Mouse (Mus musculus) forebrain, embryonic 14.5 days (tissue): Measurements from ENCODE around the gene Tuba3a. TPM values are rescaled to one million over a fixed set of nuclear protein-coding genes. Genes with fewer than 3 reads are reported as not detected.

ENCODE experiments used
- ATAC-seq: fragments of 200-750 bp; cut with Nextera tagmentation; 2 replicates; pipeline ENCODE4 v1.8.0; 2017; ENCODE audit warnings: mild to moderate bottlenecking, moderate library complexity
- DNase-seq: peaks from one replicate; pipeline ENCODE4 v3.0.0-alpha.2; 2015; ENCODE audit warnings: low spot score
- H3K27ac ChIP-seq: fragments of 300-500 bp; sonication (generic); 2 replicates; pipeline ENCODE4 v1.5.1; 2014; ENCODE audit warnings: low read depth, mild to moderate bottlenecking, control low read depth, low read length, moderate library complexity
- H3K27me3 ChIP-seq: fragments of 300-500 bp; sonication (generic); replicated peaks from 2 replicates; pipeline ENCODE4 v1.6.1; 2014; ENCODE audit warnings: low read length, control low read depth, mixed read lengths; ENCODE audit not compliant: control insufficient read depth, insufficient read depth
- H3K36me3 ChIP-seq: fragments of 300-500 bp; sonication (generic); 2 replicates; pipeline ENCODE4 v1.6.1; 2014; ENCODE audit warnings: low read length, control low read depth; ENCODE audit not compliant: control insufficient read depth, insufficient read depth
- H3K4me1 ChIP-seq: fragments of 300-500 bp; sonication (generic); 2 replicates; pipeline ENCODE4 v1.6.1; 2014; ENCODE audit warnings: antibody characterized with exemption, low read length, control low read depth; ENCODE audit not compliant: control insufficient read depth, insufficient read depth
- H3K4me2 ChIP-seq: fragments of 300-500 bp; sonication (generic); 2 replicates; pipeline ENCODE4 v1.6.1; 2014; ENCODE audit warnings: mild to moderate bottlenecking, control low read depth, low read length
- H3K4me3 ChIP-seq: fragments of 300-500 bp; sonication (generic); 2 replicates; pipeline ENCODE4 v1.5.1; 2014; ENCODE audit warnings: low read depth, low read length, control low read depth
- H3K9ac ChIP-seq: fragments of 300-500 bp; sonication (generic); 2 replicates; pipeline ENCODE4 v1.6.1; 2014; ENCODE audit warnings: mild to moderate bottlenecking, low read length, control low read depth, moderate library complexity
- H3K9me3 ChIP-seq: fragments of 300-500 bp; sonication (generic); replicated peaks from 2 replicates; pipeline ENCODE4 v1.6.1; 2016; ENCODE audit warnings: low read length, control low read depth, mixed read lengths; ENCODE audit not compliant: control insufficient read depth
- WGBS: fragments of 180-500 bp; shearing (Covaris S2); extraction: QIAGEN DNeasy Blood & Tissue Kit; methylation state at CpG from one replicate; pipeline ENCODE4 v1.1.7; 2014; 5-methylcytosine and 5-hydroxymethylcytosine counted together
- polyA plus RNA-seq: library from polyadenylated mRNA; unstranded; fragments of >200 nt; fragmentation: Nextera tagmentation; extraction: Ambion mirVana; gene quantifications from 2 replicates; pipeline ENCODE4 v1.2.1, GENCODE M21; 2014

The Tuba3a gene
- polyA plus RNA-seq, 1 experiment from 2014 or later, result 0.15 TPM

GRCm38 (mm10) chr6:125244551-125244950, 41.3 kb downstream of the Tuba3a start:
- no peak for ATAC-seq
- Histone ChIP-seq H3K27ac (no peak overlapping the region), H3K36me3 (no peaks in the 10 kb centered on the region), H3K27me3 (no peaks in the 10 kb centered on the region), H3K4me2 (no peak overlapping the region), H3K4me1 (no peaks in the 10 kb centered on the region), H3K9me3 (no peaks in the 10 kb centered on the region), H3K9ac (no peak overlapping the region), H3K4me3 (no peak overlapping the region)
- WGBS, result 39% methylated on average over 1 of the region's 1 CpGs
- DNase-seq, result no peak

- Histone ChIP-seq H3K9ac (no peak overlapping the region), H3K4me3 (no peak overlapping the region), H3K4me2 (no peak overlapping the region), H3K9me3 (no peaks in the 10 kb centered on the region), H3K27me3 (no peaks in the 10 kb centered on the region), H3K36me3 (no peaks in the 10 kb centered on the region), H3K27ac (no peak overlapping the region), H3K4me1 (no peaks in the 10 kb centered on the region)
- DNase-seq, result no peak
- ATAC-seq, result no peak
- 86% methylated on average over 8 of the region's 8 CpGs for WGBS
Observed at GRCm38 (mm10) chr6:125241566-125241965, 44.3 kb downstream of the Tuba3a start.

GRCm38 (mm10) chr6:125240617-125241016, 45.2 kb downstream of the Tuba3a start:
- H3K4me3 ChIP-seq, result no peak overlapping the region
- H3K27ac ChIP-seq, result no peak overlapping the region
- no peaks in the 10 kb centered on the region for H3K9me3 ChIP-seq
- WGBS, result 90% methylated on average over 5 of the region's 5 CpGs
- H3K27me3 ChIP-seq, result no peaks in the 10 kb centered on the region
- H3K36me3 ChIP-seq, result no peaks in the 10 kb centered on the region
- no peak overlapping the region for H3K9ac ChIP-seq
- H3K4me1 ChIP-seq, result no peaks in the 10 kb centered on the region
- no peak overlapping the region for H3K4me2 ChIP-seq
- ATAC-seq, result no peak
- no peak for DNase-seq

- H3K9me3 ChIP-seq, result no peaks in the 10 kb centered on the region
- H3K4me1 ChIP-seq, result no peaks in the 10 kb centered on the region
- ATAC-seq (no peak), DNase-seq (no peak)
- no peak overlapping the region for H3K27ac ChIP-seq
- H3K9ac ChIP-seq, result no peak overlapping the region
- H3K36me3 ChIP-seq, result no peaks in the 10 kb centered on the region
- no peak overlapping the region for H3K4me2 ChIP-seq
- no peaks in the 10 kb centered on the region for H3K27me3 ChIP-seq
- 96% methylated on average over 5 of the region's 5 CpGs for WGBS
- H3K4me3 ChIP-seq, result no peak overlapping the region
Observed at GRCm38 (mm10) chr6:125239547-125239946, 46.3 kb downstream of the Tuba3a start.

GRCm38 (mm10) chr6:125238396-125238795, 47.4 kb downstream of the Tuba3a start:
- Histone ChIP-seq H3K4me1 (no peaks in the 10 kb centered on the region), H3K4me3 (no peak overlapping the region), H3K27me3 (no peaks in the 10 kb centered on the region), H3K9me3 (no peaks in the 10 kb centered on the region), H3K27ac (no peak overlapping the region), H3K9ac (no peak overlapping the region), H3K4me2 (no peak overlapping the region), H3K36me3 (no peaks in the 10 kb centered on the region)
- WGBS, result 86% methylated on average over 6 of the region's 6 CpGs
- ATAC-seq (no peak), DNase-seq (no peak)

GRCm38 (mm10) chr6:125237421-125237820, 48.4 kb downstream of the Tuba3a start:
- DNase-seq (no peak), ATAC-seq (no peak)
- Histone ChIP-seq H3K36me3 (no peaks in the 10 kb centered on the region), H3K27me3 (no peaks in the 10 kb centered on the region), H3K27ac (no peak overlapping the region), H3K4me3 (no peak overlapping the region), H3K9ac (no peak overlapping the region), H3K4me1 (no peaks in the 10 kb centered on the region), H3K9me3 (no peaks in the 10 kb centered on the region), H3K4me2 (no peak overlapping the region)
- 93% methylated on average over 4 of the region's 4 CpGs for WGBS

GRCm38 (mm10) chr6:125236782-125237181, 49.1 kb downstream of the Tuba3a start, which contains the start of gene Cd27:
Gene Cd27, minus strand, starts transcription at chr6:125237010.
- H3K36me3 ChIP-seq, result no peaks in the 10 kb centered on the region
- 20% methylated on average over 6 of the region's 6 CpGs for WGBS
- no peak within 1 kb of the TSS for H3K4me3 ChIP-seq
- H3K9ac ChIP-seq, result no peak within 1 kb of the TSS
- no peaks in the 10 kb centered on the region for H3K27me3 ChIP-seq
- no peaks in the 10 kb centered on the region for H3K9me3 ChIP-seq
- no peak within 1 kb of the TSS for H3K4me2 ChIP-seq
- no peaks in the 10 kb centered on the region for H3K4me1 ChIP-seq
- DNase-seq (no peak), ATAC-seq (no peak)
- no peak within 1 kb of the TSS for H3K27ac ChIP-seq

GRCm38 (mm10) chr6:125236341-125236740, 49.5 kb downstream of the Tuba3a start:
- no peaks in the 10 kb centered on the region for H3K27me3 ChIP-seq
- no peak for ATAC-seq
- no peaks in the 10 kb centered on the region for H3K9me3 ChIP-seq
- no peak overlapping the region for H3K9ac ChIP-seq
- H3K4me1 ChIP-seq, result no peaks in the 10 kb centered on the region
- H3K4me3 ChIP-seq, result no peak overlapping the region
- H3K36me3 ChIP-seq, result no peaks in the 10 kb centered on the region
- no peak overlapping the region for H3K27ac ChIP-seq
- H3K4me2 ChIP-seq, result no peak overlapping the region
- DNase-seq, result no peak
- 47% methylated on average over 6 of the region's 6 CpGs for WGBS

GRCm38 (mm10) chr6:125234520-125234828, 51.4 kb downstream of the Tuba3a start:
- Histone ChIP-seq H3K27me3 (no peaks in the 10 kb centered on the region), H3K4me2 (no peak overlapping the region), H3K9me3 (no peaks in the 10 kb centered on the region), H3K4me3 (no peak overlapping the region), H3K27ac (no peak overlapping the region), H3K36me3 (no peaks in the 10 kb centered on the region), H3K4me1 (no peaks in the 10 kb centered on the region), H3K9ac (no peak overlapping the region)
- no peak for DNase-seq
- 73% methylated on average over 5 of the region's 5 CpGs for WGBS
- no peak for ATAC-seq
